Mouse (Mus musculus) cortical plate, adult 2 months (tissue): Measurements from ENCODE around the gene Rnf26.

Experiments
- CTCF ChIP-seq: fragments of 200-500 bp; IDR thresholded peaks from 2 replicates; pipeline ENCODE4 v1.5.1; 2011; ENCODE audit warnings: mild to moderate bottlenecking, control low read depth, low read length; ENCODE audit not compliant: insufficient read depth; ENCODE audit errors: extremely low read depth
- POLR2A ChIP-seq: fragments of 200-500 bp; IDR thresholded peaks from 2 replicates; pipeline ENCODE4 v1.6.1; 2011; ENCODE audit warnings: mild to moderate bottlenecking, low read length, control low read depth; ENCODE audit not compliant: insufficient read depth; ENCODE audit errors: extremely low read depth

- TF ChIP-seq POLR2A (no peak), CTCF (no peak)
Observed at GRCm38 (mm10) chr9:44072599-44072915, 40.8 kb downstream of the Rnf26 start.
